Mouse (Mus musculus) midbrain, embryonic 13.5 days (tissue): ENCODE measurements at regions not wholly inside any gene's neighbourhood (a gene's known extent, or its start where the extent isn't known, plus 50 kb on each side); places are given as distances from the start of the nearest gene placed in this dataset.

ENCODE experiments used
- ATAC-seq: fragments of 200-750 bp; cut with Nextera tagmentation; 2 replicates; pipeline ENCODE4 v1.8.0; 2017; ENCODE audit warnings: mild to moderate bottlenecking, moderate TSS enrichment, moderate library complexity
- H3K27ac ChIP-seq: fragments of 300-500 bp; sonication (generic); 2 replicates; pipeline ENCODE4 v1.5.1; 2015; ENCODE audit warnings: inconsistent platforms, mild to moderate bottlenecking, moderate library complexity
- H3K27me3 ChIP-seq: fragments of 300-500 bp; sonication (generic); 2 replicates; pipeline ENCODE4 v1.6.1; 2015; ENCODE audit warnings: mild to moderate bottlenecking, inconsistent platforms
- H3K36me3 ChIP-seq: fragments of 300-500 bp; sonication (generic); 2 replicates; pipeline ENCODE4 v1.6.1; 2015; ENCODE audit warnings: mild to moderate bottlenecking, inconsistent platforms
- H3K4me1 ChIP-seq: fragments of 300-500 bp; sonication (generic); replicated peaks from 2 replicates; pipeline ENCODE4 v1.6.1; 2015; ENCODE audit warnings: inconsistent platforms
- H3K4me2 ChIP-seq: fragments of 300-500 bp; sonication (generic); replicated peaks from 2 replicates; pipeline ENCODE4 v1.6.1; 2015; ENCODE audit warnings: moderate library complexity, mild to moderate bottlenecking, inconsistent platforms
- H3K4me3 ChIP-seq: fragments of 300-500 bp; sonication (generic); replicated peaks from 2 replicates; pipeline ENCODE4 v1.5.1; 2015; ENCODE audit warnings: mild to moderate bottlenecking, inconsistent platforms
- H3K9ac ChIP-seq: fragments of 300-500 bp; sonication (generic); replicated peaks from 2 replicates; pipeline ENCODE4 v1.6.1; 2015; ENCODE audit warnings: mild to moderate bottlenecking, inconsistent platforms
- H3K9me3 ChIP-seq: fragments of 300-500 bp; sonication (generic); 2 replicates; pipeline ENCODE4 v1.6.1; 2016; ENCODE audit warnings: mild to moderate bottlenecking, inconsistent platforms
- WGBS: fragments of 180-500 bp; shearing (Covaris S2); methylation state at CpG from one replicate; pipeline ENCODE4 v1.1.7; 2015; 5-methylcytosine and 5-hydroxymethylcytosine counted together

- no peak for ATAC-seq
- Histone ChIP-seq H3K4me3 (no peak overlapping the region), H3K27ac (no peak overlapping the region), H3K27me3 (no peaks in the 10 kb centered on the region), H3K36me3 (no peaks in the 10 kb centered on the region), H3K4me1 (peaks cover 6% of the 10 kb centered on the region), H3K9ac (no peak overlapping the region), H3K4me2 (no peak overlapping the region), H3K9me3 (no peaks in the 10 kb centered on the region)
- WGBS, result 77% methylated on average over 2 of the region's 2 CpGs
These were observed 84.2 kb downstream of the Ddx1 start for GRCm38 (mm10) chr12:13164791-13165190.

GRCm38 (mm10) chr12:13161051-13161450, 88.0 kb downstream of the Ddx1 start:
- no peaks in the 10 kb centered on the region for H3K9me3 ChIP-seq
- H3K4me1 ChIP-seq, result peaks cover 13% of the 10 kb centered on the region
- no peak overlapping the region for H3K27ac ChIP-seq
- no peak overlapping the region for H3K9ac ChIP-seq
- no peaks in the 10 kb centered on the region for H3K36me3 ChIP-seq
- 89% methylated on average over 1 of the region's 1 CpGs for WGBS
- no peak for ATAC-seq
- no peak overlapping the region for H3K4me3 ChIP-seq
- no peak overlapping the region for H3K4me2 ChIP-seq
- H3K27me3 ChIP-seq, result no peaks in the 10 kb centered on the region

GRCm38 (mm10) chr12:13159346-13160055, 89.5 kb downstream of the Ddx1 start:
- H3K4me2 ChIP-seq, result no peak overlapping the region
- no peak overlapping the region for H3K9ac ChIP-seq
- H3K4me3 ChIP-seq, result no peak overlapping the region
- no peaks in the 10 kb centered on the region for H3K27me3 ChIP-seq
- H3K36me3 ChIP-seq, result no peaks in the 10 kb centered on the region
- no peaks in the 10 kb centered on the region for H3K9me3 ChIP-seq
- H3K4me1 ChIP-seq, result peaks cover 13% of the 10 kb centered on the region
- H3K27ac ChIP-seq, result no peak overlapping the region
- peak; percentile 84 for ATAC-seq

GRCm38 (mm10) chr12:13157666-13158381, 91.2 kb downstream of the Ddx1 start:
- no peaks in the 10 kb centered on the region for H3K27me3 ChIP-seq
- H3K4me3 ChIP-seq, result no peak overlapping the region
- no peak overlapping the region for H3K9ac ChIP-seq
- H3K4me1 ChIP-seq, result peaks cover 13% of the 10 kb centered on the region
- WGBS, result 91% methylated on average over 7 of the region's 7 CpGs
- no peak for ATAC-seq
- no peak overlapping the region for H3K27ac ChIP-seq
- no peaks in the 10 kb centered on the region for H3K9me3 ChIP-seq
- H3K4me2 ChIP-seq, result no peak overlapping the region
- H3K36me3 ChIP-seq, result no peaks in the 10 kb centered on the region

GRCm38 (mm10) chr12:13157089-13157488, 91.9 kb downstream of the Ddx1 start:
- H3K4me1 ChIP-seq, result peaks cover 13% of the 10 kb centered on the region
- 86% methylated on average over 10 of the region's 10 CpGs for WGBS
- H3K4me3 ChIP-seq, result no peak overlapping the region
- ATAC-seq, result no peak
- no peak overlapping the region for H3K9ac ChIP-seq
- H3K36me3 ChIP-seq, result no peaks in the 10 kb centered on the region
- no peak overlapping the region for H3K27ac ChIP-seq
- H3K9me3 ChIP-seq, result no peaks in the 10 kb centered on the region
- H3K4me2 ChIP-seq, result no peak overlapping the region
- H3K27me3 ChIP-seq, result no peaks in the 10 kb centered on the region

DNA sequence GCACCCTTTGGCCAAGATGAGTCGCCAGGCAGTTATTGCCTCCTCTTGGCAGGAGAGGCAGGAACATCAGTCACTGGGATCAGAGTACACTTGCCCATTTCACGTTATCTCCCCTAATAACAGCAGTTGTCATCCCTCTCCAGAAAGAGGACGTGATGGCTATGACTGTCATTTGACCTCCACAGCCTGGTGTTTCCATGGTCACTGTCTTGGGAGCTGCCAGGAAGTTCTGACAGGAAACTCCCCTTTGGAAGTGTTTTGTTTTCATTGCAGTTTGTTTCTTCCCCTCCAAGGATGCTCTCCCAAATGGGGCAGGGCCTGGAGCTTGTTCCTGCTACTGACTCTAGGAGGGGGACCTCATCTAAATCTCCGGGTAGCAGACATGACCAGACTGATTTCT, 98.3 kb downstream of the Ddx1 start:
- Histone ChIP-seq H3K9ac (no peak overlapping the region), H3K36me3 (no peaks in the 10 kb centered on the region), H3K4me3 (no peak overlapping the region), H3K9me3 (no peaks in the 10 kb centered on the region), H3K27me3 (no peaks in the 10 kb centered on the region), H3K4me1 (no peaks in the 10 kb centered on the region), H3K4me2 (no peak overlapping the region), H3K27ac (no peak overlapping the region)
- ATAC-seq, result no peak
- 90% methylated on average over 4 of the region's 4 CpGs for WGBS

GRCm38 (mm10) chr12:13147251-13147650, 101.8 kb downstream of the Ddx1 start:
- WGBS, result 89% methylated on average over 4 of the region's 4 CpGs
- no peak overlapping the region for H3K4me2 ChIP-seq
- no peak overlapping the region for H3K9ac ChIP-seq
- ATAC-seq, result no peak
- no peaks in the 10 kb centered on the region for H3K9me3 ChIP-seq
- no peaks in the 10 kb centered on the region for H3K4me1 ChIP-seq
- no peak overlapping the region for H3K27ac ChIP-seq
- no peak overlapping the region for H3K4me3 ChIP-seq
- no peaks in the 10 kb centered on the region for H3K27me3 ChIP-seq
- H3K36me3 ChIP-seq, result no peaks in the 10 kb centered on the region

DNA sequence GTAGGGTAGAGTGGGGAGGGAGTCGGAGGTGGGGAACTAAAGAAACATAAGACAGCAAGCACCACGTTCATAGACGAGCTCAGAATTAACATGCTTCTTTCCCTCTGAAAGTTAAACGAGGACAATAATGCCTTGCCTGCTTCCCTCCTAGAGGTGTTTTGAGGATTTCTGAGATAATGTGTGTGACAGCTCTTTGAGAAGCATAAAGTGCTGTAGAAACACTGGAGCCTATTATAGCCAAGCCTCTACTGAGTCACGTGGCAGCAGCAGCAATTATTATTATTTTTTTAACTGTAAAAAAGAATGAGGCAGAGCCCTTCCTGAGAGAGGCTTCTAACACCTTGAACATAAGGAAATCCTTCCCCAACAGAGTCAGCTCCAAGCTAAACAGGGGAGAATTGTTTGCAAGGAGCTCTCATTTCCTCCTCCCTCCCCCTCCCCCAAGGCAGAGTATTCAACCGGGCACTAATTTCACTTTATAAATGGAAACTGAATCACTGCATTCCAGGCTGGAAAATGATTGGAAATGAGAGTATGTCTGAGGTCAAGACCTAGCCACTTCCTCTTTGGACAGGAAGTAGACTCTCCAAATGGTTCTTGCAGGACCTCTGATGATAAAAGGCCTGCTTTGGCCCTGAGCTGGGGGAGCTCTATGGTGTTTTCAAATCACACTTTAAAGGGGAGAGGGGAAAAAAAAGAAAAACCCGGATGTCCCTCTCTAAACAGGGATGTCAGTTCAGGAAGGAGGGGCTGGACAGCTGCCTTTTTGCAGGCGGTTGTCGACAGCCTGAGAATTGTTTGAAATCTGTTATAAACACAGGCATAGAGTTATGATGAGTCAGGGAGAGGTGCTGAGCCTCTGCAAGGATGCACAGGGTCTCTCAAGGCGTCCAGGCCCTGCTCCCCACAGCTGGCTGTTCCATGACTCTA, 103.6 kb downstream of the Ddx1 start:
- no peak overlapping the region for H3K4me3 ChIP-seq
- no peaks in the 10 kb centered on the region for H3K4me1 ChIP-seq
- H3K27ac ChIP-seq, result no peak overlapping the region
- no peaks in the 10 kb centered on the region for H3K9me3 ChIP-seq
- H3K4me2 ChIP-seq, result no peak overlapping the region
- no peaks in the 10 kb centered on the region for H3K36me3 ChIP-seq
- WGBS, result 80% methylated on average over 10 of the region's 10 CpGs
- no peak for ATAC-seq
- H3K9ac ChIP-seq, result no peak overlapping the region
- H3K27me3 ChIP-seq, result no peaks in the 10 kb centered on the region

DNA sequence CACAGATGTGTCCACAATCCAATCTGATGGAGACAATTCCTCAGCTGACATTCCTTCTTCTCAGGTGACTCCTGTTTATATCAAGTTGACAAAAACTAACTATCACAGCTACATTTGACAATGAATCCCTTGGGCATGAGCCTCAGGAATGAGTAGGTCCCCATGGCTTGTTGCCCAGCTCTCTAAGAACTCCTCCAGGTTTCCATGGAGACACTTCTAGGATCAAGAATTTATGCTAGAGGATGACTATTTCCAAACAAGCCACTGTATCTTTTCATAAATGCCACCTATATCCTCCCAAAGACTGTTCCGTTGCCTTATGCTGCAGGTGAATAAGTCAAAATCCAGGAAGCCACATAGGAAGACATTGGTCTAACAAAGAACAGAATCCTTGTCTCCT, 104.3 kb downstream of the Ddx1 start:
- Histone ChIP-seq H3K9ac (no peak overlapping the region), H3K36me3 (no peaks in the 10 kb centered on the region), H3K4me2 (no peak overlapping the region), H3K9me3 (no peaks in the 10 kb centered on the region), H3K27ac (no peak overlapping the region), H3K4me1 (no peaks in the 10 kb centered on the region), H3K4me3 (no peak overlapping the region), H3K27me3 (no peaks in the 10 kb centered on the region)
- ATAC-seq, result no peak
- WGBS, result 86% methylated on average over 1 of the region's 1 CpGs

GRCm38 (mm10) chr12:13140636-13141035, 108.4 kb downstream of the Ddx1 start:
- Histone ChIP-seq H3K27ac (no peak overlapping the region), H3K4me2 (no peak overlapping the region), H3K36me3 (no peaks in the 10 kb centered on the region), H3K9me3 (no peaks in the 10 kb centered on the region), H3K27me3 (no peaks in the 10 kb centered on the region), H3K4me3 (no peak overlapping the region), H3K9ac (no peak overlapping the region), H3K4me1 (no peaks in the 10 kb centered on the region)
- ATAC-seq, result no peak
- 93% methylated on average over 6 of the region's 6 CpGs for WGBS

DNA sequence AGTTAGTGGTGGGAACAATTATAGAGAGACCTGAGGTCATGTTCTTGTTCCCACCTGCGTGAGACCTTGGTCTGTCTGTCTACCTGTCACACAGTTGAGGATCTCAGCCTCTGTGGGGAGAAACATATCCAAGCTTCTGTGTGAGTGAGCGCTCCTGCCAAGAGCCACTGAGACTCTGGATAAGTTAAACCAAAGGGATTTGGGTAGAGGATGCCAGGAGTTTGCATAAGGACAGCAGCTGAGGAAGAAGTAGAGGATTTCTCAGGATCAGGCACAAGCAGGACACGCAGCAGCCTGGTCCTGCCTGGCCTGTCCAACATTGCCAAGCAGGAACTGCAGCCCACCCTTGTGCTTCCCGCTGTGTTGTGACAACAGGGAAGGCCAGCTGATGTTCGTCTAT, 109.8 kb downstream of the Ddx1 start:
- Histone ChIP-seq H3K4me2 (no peak overlapping the region), H3K36me3 (no peaks in the 10 kb centered on the region), H3K27ac (no peak overlapping the region), H3K27me3 (no peaks in the 10 kb centered on the region), H3K4me3 (no peak overlapping the region), H3K4me1 (no peaks in the 10 kb centered on the region), H3K9ac (no peak overlapping the region), H3K9me3 (no peaks in the 10 kb centered on the region)
- 84% methylated on average over 5 of the region's 5 CpGs for WGBS
- ATAC-seq, result no peak

DNA sequence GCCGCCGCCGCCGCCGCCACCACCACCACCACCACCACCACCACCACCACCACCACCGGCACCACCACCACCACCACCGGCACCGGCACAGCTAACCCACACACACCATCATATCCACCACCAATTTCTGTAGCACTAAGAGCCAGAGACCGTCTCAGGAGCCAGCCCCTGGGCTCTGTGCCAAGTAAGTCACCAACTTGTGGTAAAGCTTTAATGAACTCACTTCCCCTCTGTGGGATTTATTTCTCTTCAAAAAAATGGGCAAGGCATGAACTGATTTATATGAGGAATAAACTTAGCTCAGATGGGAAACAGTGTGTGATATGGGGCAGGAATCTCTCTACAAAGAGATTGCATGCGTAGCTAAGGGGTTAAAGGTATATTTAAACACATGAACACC, 114.8 kb downstream of the Ddx1 start:
- Histone ChIP-seq H3K4me2 (no peak overlapping the region), H3K9me3 (no peaks in the 10 kb centered on the region), H3K9ac (no peak overlapping the region), H3K4me1 (no peaks in the 10 kb centered on the region), H3K27ac (no peak overlapping the region), H3K27me3 (no peaks in the 10 kb centered on the region), H3K4me3 (no peak overlapping the region), H3K36me3 (no peaks in the 10 kb centered on the region)
- 97% methylated on average over 8 of the region's 10 CpGs for WGBS
- ATAC-seq, result no peak
